Mouse (Mus musculus) brain, embryonic 18.5 days (tissue): Measurements from ENCODE around the gene Actr8.

Source experiments
- DNase-seq: peaks from one replicate; pipeline ENCODE4 v3.0.0-alpha.2; 2012; ENCODE audit warnings: low read depth, low spot score

Actr8 gene

GRCm38 (mm10) chr14:29978254-29979204 lies at the start of gene Actr8:
Actr8 (plus strand) TSS chr14:29978337.
- peak; percentile 77 for DNase-seq

- DNase-seq: no peak
These were observed 49.2 kb upstream of the Actr8 start for GRCm38 (mm10) chr14:29928966-29929365.

- no peak for DNase-seq
These were observed 42.6 kb upstream of the Actr8 start for GRCm38 (mm10) chr14:29935516-29935915.

- DNase-seq: peak; percentile 49
These were observed 40.7 kb upstream of the Actr8 start for GRCm38 (mm10) chr14:29937466-29937865.

GRCm38 (mm10) chr14:29939600-29940312 lies 38.4 kb upstream of the Actr8 start:
- no peak for DNase-seq

GRCm38 (mm10) chr14:29940313-29940812 lies 37.8 kb upstream of the Actr8 start:
- DNase-seq: no peak

GRCm38 (mm10) chr14:29940877-29941276 lies 37.3 kb upstream of the Actr8 start:
- DNase-seq: no peak

- DNase-seq: no peak
These were observed 31.3 kb upstream of the Actr8 start for GRCm38 (mm10) chr14:29946761-29947309.

GRCm38 (mm10) chr14:29950805-29951204 lies 27.3 kb upstream of the Actr8 start:
- no peak for DNase-seq

- no peak for DNase-seq
These were observed 20.7 kb upstream of the Actr8 start for GRCm38 (mm10) chr14:29957393-29957792.

GRCm38 (mm10) chr14:29967611-29968010 lies 10.5 kb upstream of the Actr8 start:
- DNase-seq: no peak

GRCm38 (mm10) chr14:29968075-29968821 lies 9.9 kb upstream of the Actr8 start, which contains the start of gene Selenok:
Selenok (plus strand) TSS chr14:29968308.
- DNase-seq: peak; percentile 97

- DNase-seq: no peak
These were observed 6.7 kb upstream of the Actr8 start for GRCm38 (mm10) chr14:29971446-29971845.

- DNase-seq: no peak
These were observed 6.1 kb upstream of the Actr8 start for GRCm38 (mm10) chr14:29971993-29972392.

- DNase-seq: no peak
These were observed 1.2 kb upstream of the Actr8 start for GRCm38 (mm10) chr14:29976927-29977326.

- DNase-seq: no peak
These were observed 2.5 kb downstream of the Actr8 start for GRCm38 (mm10) chr14:29980447-29981205.

- DNase-seq: no peak
These were observed 8.0 kb downstream of the Actr8 start for GRCm38 (mm10) chr14:29986096-29986495.

GRCm38 (mm10) chr14:29987276-29987675 lies 9.1 kb downstream of the Actr8 start:
- DNase-seq: no peak

GRCm38 (mm10) chr14:29987739-29988138 lies 9.6 kb downstream of the Actr8 start:
- no peak for DNase-seq

- DNase-seq: no peak
These were observed 10.2 kb downstream of the Actr8 start for GRCm38 (mm10) chr14:29988337-29988736.

- DNase-seq: no peak
These were observed 16.8 kb downstream of the Actr8 start for GRCm38 (mm10) chr14:29994976-29995375.
